Mouse (Mus musculus) MEL (cell line): ENCODE data around the gene Ruvbl2. TPM values are rescaled to one million over a fixed set of nuclear protein-coding genes. Genes with fewer than 3 reads are reported as not detected.
A peak's percentile ranks its signal among the peaks of the same experiment; 100 is the strongest.

Source experiments
- DNase-seq: peaks from one replicate; pipeline ENCODE4 v3.0.0; 2011; ENCODE audit warnings: low read depth, low spot score
- H3K27ac ChIP-seq: 2 replicates; pipeline ENCODE4 v1.5.1; 2012; ENCODE audit warnings: low read depth, mild to moderate bottlenecking, control low read depth, low read length, moderate library complexity; ENCODE audit not compliant: control insufficient read depth
- H3K27me3 ChIP-seq, 2 experiments: fragments of 150-350 bp in 1 of 2; sonication (generic) in 1 of 2; 2 replicates each; pipeline ENCODE4 v1.6.1; 2012; ENCODE audit warnings: low read length in 2 of 2, mild to moderate bottlenecking in 2 of 2, improper control_type of control experiment in 1 of 2, moderate library complexity in 1 of 2; ENCODE audit not compliant: insufficient read depth in 2 of 2, control insufficient read depth in 1 of 2
- H3K36me3 ChIP-seq, 2 experiments: 2 replicates each; pipeline ENCODE4 v1.6.1; 2012 to 2014; ENCODE audit warnings: low read length in 2 of 2, improper control_type of control experiment in 1 of 2, inconsistent platforms in 1 of 2, mild to moderate bottlenecking in 1 of 2; ENCODE audit not compliant: insufficient read depth in 2 of 2, control insufficient read depth in 1 of 2
- H3K4me1 ChIP-seq, 2 experiments: fragments of 150-350 bp in 1 of 2; sonication (generic) in 1 of 2; 2 replicates each; pipeline ENCODE4 v1.6.1; 2012; ENCODE audit warnings: low read length in 2 of 2, improper control_type of control experiment in 1 of 2, mild to moderate bottlenecking in 1 of 2; ENCODE audit not compliant: insufficient read depth in 2 of 2, control insufficient read depth in 1 of 2
- H3K4me3 ChIP-seq, 2 experiments: fragments of 150-350 bp in 1 of 2; sonication (generic) in 1 of 2; 2 replicates each; pipeline ENCODE4 v1.5.1; 2012; ENCODE audit warnings: low read depth in 2 of 2, low read length in 2 of 2, mild to moderate bottlenecking in 2 of 2, moderate library complexity in 2 of 2, control low read depth in 1 of 2, improper control_type of control experiment in 1 of 2; ENCODE audit not compliant: control insufficient read depth in 1 of 2, insufficient read depth in 1 of 2
- H3K79me2 ChIP-seq: 2 replicates; pipeline ENCODE4 v1.6.1; 2012; ENCODE audit warnings: mild to moderate bottlenecking, low read length, moderate library complexity; ENCODE audit not compliant: control insufficient read depth, poor library complexity, insufficient read depth
- H3K9ac ChIP-seq: 2 replicates; pipeline ENCODE4 v1.6.1; 2012; ENCODE audit warnings: low read depth, mild to moderate bottlenecking, control low read depth, low read length, moderate library complexity; ENCODE audit not compliant: control insufficient read depth, poor library complexity, severe bottlenecking
- H3K9me3 ChIP-seq: fragments of 150-350 bp; sonication (generic); replicated peaks from 2 replicates; pipeline ENCODE4 v1.6.1; 2012; ENCODE audit warnings: mild to moderate bottlenecking, low read length, improper control_type of control experiment, moderate library complexity; ENCODE audit not compliant: insufficient read depth
- CHD1 ChIP-seq: IDR thresholded peaks from 2 replicates; pipeline ENCODE4 v1.6.1; 2012; ENCODE audit warnings: low read depth, mild to moderate bottlenecking, inconsistent platforms, low read length, improper control_type of control experiment
- CHD2 ChIP-seq: IDR thresholded peaks from 2 replicates; pipeline ENCODE4 v1.6.1; 2011; ENCODE audit warnings: low read length, improper control_type of control experiment
- CTCF ChIP-seq, 3 experiments: IDR thresholded peaks in 2 of 3; conservative IDR thresholded peaks in 1 of 3; 2 replicates each; pipeline ENCODE4 v1.5.1; 2011 to 2012; ENCODE audit warnings: low read length in 3 of 3, low read depth in 2 of 3, mild to moderate bottlenecking in 2 of 3, improper control_type of control experiment in 1 of 3, inconsistent platforms in 1 of 3, mixed read lengths in 1 of 3, moderate library complexity in 1 of 3; ENCODE audit not compliant: control insufficient read depth in 1 of 3, insufficient read depth in 1 of 3, poor library complexity in 1 of 3, severe bottlenecking in 1 of 3
- EP300 ChIP-seq, 2 experiments: IDR thresholded peaks; 2 replicates each; pipeline ENCODE4 v1.6.1; 2011; ENCODE audit warnings: improper control_type of control experiment in 2 of 2, low read length in 2 of 2, low read depth in 1 of 2, mild to moderate bottlenecking in 1 of 2
- KAT2A ChIP-seq: conservative IDR thresholded peaks from 2 replicates; pipeline ENCODE4 v1.6.1; 2012; ENCODE audit warnings: low read depth, low read length, improper control_type of control experiment, inconsistent platforms
- MAFK ChIP-seq: IDR thresholded peaks from 2 replicates; pipeline ENCODE4 v1.6.1; 2011; ENCODE audit warnings: low read depth, mild to moderate bottlenecking, low read length, improper control_type of control experiment, borderline replicate concordance
- MEF2A ChIP-seq: IDR thresholded peaks from 2 replicates; pipeline ENCODE4 v1.6.1; 2014; ENCODE audit warnings: low read depth, mild to moderate bottlenecking, inconsistent platforms, low read length, improper control_type of control experiment; ENCODE audit not compliant: poor library complexity, insufficient replicate concordance, severe bottlenecking; ENCODE audit errors: extremely low read depth
- MXI1 ChIP-seq: IDR thresholded peaks from 2 replicates; pipeline ENCODE4 v1.6.1; 2011; ENCODE audit warnings: mild to moderate bottlenecking, low read depth, low read length, improper control_type of control experiment
- MYB ChIP-seq: IDR thresholded peaks from 2 replicates; pipeline ENCODE4 v1.6.1; 2011; ENCODE audit warnings: mild to moderate bottlenecking, low read depth, low read length, improper control_type of control experiment
- MYC ChIP-seq: IDR thresholded peaks from 2 replicates; pipeline ENCODE4 v1.6.1; 2011; ENCODE audit warnings: low read depth, mild to moderate bottlenecking, low read length, improper control_type of control experiment, moderate library complexity
- NELFE ChIP-seq: IDR thresholded peaks from 2 replicates; pipeline ENCODE4 v1.6.1; 2011; ENCODE audit warnings: low read depth, low read length, improper control_type of control experiment
- POLR2AphosphoS5 ChIP-seq: IDR thresholded peaks from 2 replicates; pipeline ENCODE4 v1.6.1; 2012; ENCODE audit warnings: low read depth, borderline replicate concordance, mild to moderate bottlenecking, inconsistent platforms, low read length, moderate library complexity, mixed read lengths
- TAL1 ChIP-seq: IDR thresholded peaks from 2 replicates; pipeline ENCODE4 v1.6.1; 2012; ENCODE audit warnings: mild to moderate bottlenecking, inconsistent platforms, low read length, moderate library complexity, mixed read lengths
- TBP ChIP-seq: IDR thresholded peaks from 2 replicates; pipeline ENCODE4 v1.8.0; 2011; ENCODE audit warnings: low read depth, low read length, improper control_type of control experiment
- UBTF ChIP-seq: IDR thresholded peaks from 2 replicates; pipeline ENCODE4 v1.6.1; 2012; ENCODE audit warnings: low read depth, mild to moderate bottlenecking, inconsistent platforms, low read length, improper control_type of control experiment, moderate library complexity, borderline replicate concordance; ENCODE audit not compliant: insufficient read depth
- USF2 ChIP-seq, 2 experiments: IDR thresholded peaks; 2 replicates each; pipeline ENCODE4 v1.6.1; 2011 to 2012; ENCODE audit warnings: improper control_type of control experiment in 2 of 2, low read length in 2 of 2, borderline replicate concordance in 1 of 2, inconsistent platforms in 1 of 2, low read depth in 1 of 2, mild to moderate bottlenecking in 1 of 2; ENCODE audit not compliant: insufficient read depth in 1 of 2
- ZKSCAN1 ChIP-seq: IDR thresholded peaks from 2 replicates; pipeline ENCODE4 v1.6.1; 2012; ENCODE audit warnings: low read depth, mild to moderate bottlenecking, inconsistent platforms, low read length, improper control_type of control experiment, moderate library complexity
- ZNF384 ChIP-seq: IDR thresholded peaks from 2 replicates; pipeline ENCODE4 v1.6.1; 2012; ENCODE audit warnings: low read depth, mild to moderate bottlenecking, inconsistent platforms, low read length, improper control_type of control experiment
- polyA plus RNA-seq, 2 experiments: library from polyadenylated mRNA; stranded (reverse) in 1 of 2; unstranded in 1 of 2; fragments of >175 nt in 1 of 2; fragments of >200 nt in 1 of 2; gene quantifications; 2 replicates each; pipeline versions ENCODE4 v1.2.1 to v1.2.4; 2012; ENCODE audit warnings: low replicate concordance in 2 of 2, low read depth in 1 of 2; ENCODE audit not compliant: insufficient read length in 2 of 2, insufficient read depth in 1 of 2, missing spikeins in 1 of 2
- total RNA-seq: library from RNA; depleted of rRNA; stranded (reverse); fragments of 300-350 nt; gene quantifications from 2 replicates; pipeline ENCODE4 v1.2.3, GENCODE M21; 2012

Gene Ruvbl2
- total and polyA plus RNA-seq, 3 experiments: 434 to 758 TPM; not detected in 1

- no peak for TF ChIP-seq POLR2AphosphoS5
- no peak for TF ChIP-seq CHD1
- TF ChIP-seq MYB: no peak
- peak; percentile 96 for TF ChIP-seq MXI1
Observed at GRCm38 (mm10) chr7:45466283-45467089, 28.6 kb upstream of the Ruvbl2 start, which contains the start of gene Bax (continued).

- Histone ChIP-seq H3K27ac (no peak overlapping the region), H3K36me3 (peaks cover 2 to 18% of the 10 kb centered on the region in 2 experiments; a peak in 3 of 4 replicates), H3K79me2 (peaks cover 19% of the 10 kb centered on the region), H3K4me1 (peaks cover 6 to 25% of the 10 kb centered on the region in 2 experiments), H3K27me3 (no peaks in the 10 kb centered on the region), H3K9me3 (no peaks in the 10 kb centered on the region), H3K9ac (peak overlapping the region; percentile 83), H3K4me3 (peak overlapping the region; percentile 68 to 87)
- TF ChIP-seq CHD2 (no peak), MAFK (no peak), TAL1 (no peak), MYC (no peak)
- DNase-seq: no peak
Observed at GRCm38 (mm10) chr7:45465549-45465948, 27.7 kb upstream of the Ruvbl2 start.

GRCm38 (mm10) chr7:45465112-45465511 is 27.2 kb upstream of the Ruvbl2 start:
- no peak for TF ChIP-seq TBP
- TF ChIP-seq MEF2A: no peak
- TF ChIP-seq MYC: no peak
- TF ChIP-seq MYB: no peak
- TF ChIP-seq ZKSCAN1: no peak
- no peak for TF ChIP-seq UBTF
- TF ChIP-seq EP300 (IDR thresholded peaks at IDR 0.05; ENCODE audit: low read depth in 1 of 2, low read length in 2 of 2): no peak
- no peak for TF ChIP-seq ZNF384
- TF ChIP-seq NELFE: no peak
- no peak for TF ChIP-seq USF2 (IDR thresholded peaks at IDR 0.05; ENCODE audit: borderline replicate concordance in 1 of 2, insufficient read depth in 1 of 2, low read depth in 1 of 2, low read length in 2 of 2)
- no peak for TF ChIP-seq KAT2A
- TF ChIP-seq CTCF (IDR thresholded peaks at IDR 0.05 in 2 of 3, conservative IDR thresholded peaks at IDR 0.05 in 1 of 3; ENCODE audit: control insufficient read depth in 1 of 3, insufficient read depth in 1 of 3, low read depth in 2 of 3, low read length in 3 of 3, poor library complexity in 1 of 3, severe bottlenecking in 1 of 3): no peak
- no peak for TF ChIP-seq MXI1
- no peak for DNase-seq
- Histone ChIP-seq H3K27me3 (no peaks in the 10 kb centered on the region), H3K27ac (no peak overlapping the region), H3K9ac (no peak overlapping the region), H3K36me3 (peaks cover 2 to 20% of the 10 kb centered on the region in 2 experiments; a peak in 3 of 4 replicates), H3K9me3 (no peaks in the 10 kb centered on the region), H3K4me3 (no peak overlapping the region), H3K4me1 (peaks cover 8 to 27% of the 10 kb centered on the region in 2 experiments), H3K79me2 (peaks cover 22% of the 10 kb centered on the region)
